Mouse (Mus musculus) MEL (cell line): ENCODE data around the gene Kank1. TPM values are rescaled to one million over a fixed set of nuclear protein-coding genes. Genes with fewer than 3 reads are reported as not detected.

Experiments used
- DNase-seq: peaks from one replicate; pipeline ENCODE4 v3.0.0; 2011; ENCODE audit warnings: low read depth, low spot score
- H3K27ac ChIP-seq: 2 replicates; pipeline ENCODE4 v1.5.1; 2012; ENCODE audit warnings: low read depth, mild to moderate bottlenecking, control low read depth, low read length, moderate library complexity; ENCODE audit not compliant: control insufficient read depth
- H3K27me3 ChIP-seq, 2 experiments: fragments of 150-350 bp in 1 of 2; sonication (generic) in 1 of 2; 2 replicates each; pipeline ENCODE4 v1.6.1; 2012; ENCODE audit warnings: low read length in 2 of 2, mild to moderate bottlenecking in 2 of 2, improper control_type of control experiment in 1 of 2, moderate library complexity in 1 of 2; ENCODE audit not compliant: insufficient read depth in 2 of 2, control insufficient read depth in 1 of 2
- H3K36me3 ChIP-seq, 2 experiments: 2 replicates each; pipeline ENCODE4 v1.6.1; 2012 to 2014; ENCODE audit warnings: low read length in 2 of 2, improper control_type of control experiment in 1 of 2, inconsistent platforms in 1 of 2, mild to moderate bottlenecking in 1 of 2; ENCODE audit not compliant: insufficient read depth in 2 of 2, control insufficient read depth in 1 of 2
- H3K4me1 ChIP-seq, 2 experiments: fragments of 150-350 bp in 1 of 2; sonication (generic) in 1 of 2; 2 replicates each; pipeline ENCODE4 v1.6.1; 2012; ENCODE audit warnings: low read length in 2 of 2, improper control_type of control experiment in 1 of 2, mild to moderate bottlenecking in 1 of 2; ENCODE audit not compliant: insufficient read depth in 2 of 2, control insufficient read depth in 1 of 2
- H3K4me3 ChIP-seq, 2 experiments: fragments of 150-350 bp in 1 of 2; sonication (generic) in 1 of 2; 2 replicates each; pipeline ENCODE4 v1.5.1; 2012; ENCODE audit warnings: low read depth in 2 of 2, low read length in 2 of 2, mild to moderate bottlenecking in 2 of 2, moderate library complexity in 2 of 2, control low read depth in 1 of 2, improper control_type of control experiment in 1 of 2; ENCODE audit not compliant: control insufficient read depth in 1 of 2, insufficient read depth in 1 of 2
- H3K79me2 ChIP-seq: 2 replicates; pipeline ENCODE4 v1.6.1; 2012; ENCODE audit warnings: mild to moderate bottlenecking, low read length, moderate library complexity; ENCODE audit not compliant: control insufficient read depth, poor library complexity, insufficient read depth
- H3K9ac ChIP-seq: 2 replicates; pipeline ENCODE4 v1.6.1; 2012; ENCODE audit warnings: low read depth, mild to moderate bottlenecking, control low read depth, low read length, moderate library complexity; ENCODE audit not compliant: control insufficient read depth, poor library complexity, severe bottlenecking
- H3K9me3 ChIP-seq: fragments of 150-350 bp; sonication (generic); replicated peaks from 2 replicates; pipeline ENCODE4 v1.6.1; 2012; ENCODE audit warnings: mild to moderate bottlenecking, low read length, improper control_type of control experiment, moderate library complexity; ENCODE audit not compliant: insufficient read depth
- CHD2 ChIP-seq: IDR thresholded peaks from 2 replicates; pipeline ENCODE4 v1.6.1; 2011; ENCODE audit warnings: low read length, improper control_type of control experiment
- CTCF ChIP-seq, 3 experiments: IDR thresholded peaks in 2 of 3; conservative IDR thresholded peaks in 1 of 3; 2 replicates each; pipeline ENCODE4 v1.5.1; 2011 to 2012; ENCODE audit warnings: low read length in 3 of 3, low read depth in 2 of 3, mild to moderate bottlenecking in 2 of 3, improper control_type of control experiment in 1 of 3, inconsistent platforms in 1 of 3, mixed read lengths in 1 of 3, moderate library complexity in 1 of 3; ENCODE audit not compliant: control insufficient read depth in 1 of 3, insufficient read depth in 1 of 3, poor library complexity in 1 of 3, severe bottlenecking in 1 of 3
- ELF1 ChIP-seq: IDR thresholded peaks from 2 replicates; pipeline ENCODE4 v1.6.1; 2014; ENCODE audit warnings: low read depth, mild to moderate bottlenecking, inconsistent platforms, low read length, improper control_type of control experiment, moderate library complexity
- EP300 ChIP-seq, 2 experiments: IDR thresholded peaks; 2 replicates each; pipeline ENCODE4 v1.6.1; 2011; ENCODE audit warnings: improper control_type of control experiment in 2 of 2, low read length in 2 of 2, low read depth in 1 of 2, mild to moderate bottlenecking in 1 of 2
- MAFK ChIP-seq: IDR thresholded peaks from 2 replicates; pipeline ENCODE4 v1.6.1; 2011; ENCODE audit warnings: low read depth, mild to moderate bottlenecking, low read length, improper control_type of control experiment, borderline replicate concordance
- MAX ChIP-seq: IDR thresholded peaks from 2 replicates; pipeline ENCODE4 v1.6.1; 2011; ENCODE audit warnings: low read length, improper control_type of control experiment
- MEF2A ChIP-seq: IDR thresholded peaks from 2 replicates; pipeline ENCODE4 v1.6.1; 2014; ENCODE audit warnings: low read depth, mild to moderate bottlenecking, inconsistent platforms, low read length, improper control_type of control experiment; ENCODE audit not compliant: poor library complexity, insufficient replicate concordance, severe bottlenecking; ENCODE audit errors: extremely low read depth
- MYC ChIP-seq: IDR thresholded peaks from 2 replicates; pipeline ENCODE4 v1.6.1; 2011; ENCODE audit warnings: low read depth, mild to moderate bottlenecking, low read length, improper control_type of control experiment, moderate library complexity
- NRF1 ChIP-seq: IDR thresholded peaks from 2 replicates; pipeline ENCODE4 v1.6.1; 2014; ENCODE audit warnings: low read depth, mild to moderate bottlenecking, inconsistent platforms, low read length, improper control_type of control experiment, moderate library complexity; ENCODE audit not compliant: poor library complexity, insufficient read depth, severe bottlenecking
- POLR2A ChIP-seq, 2 experiments: IDR thresholded peaks; 2 replicates each; pipeline ENCODE4 v1.6.1; 2011 to 2012; ENCODE audit warnings: low read length in 2 of 2, mild to moderate bottlenecking in 2 of 2, control low read depth in 1 of 2, improper control_type of control experiment in 1 of 2, low read depth in 1 of 2, moderate library complexity in 1 of 2; ENCODE audit not compliant: control insufficient read depth in 1 of 2, insufficient read depth in 1 of 2, poor library complexity in 1 of 2
- POLR2AphosphoS2 ChIP-seq: IDR thresholded peaks from 2 replicates; pipeline ENCODE4 v1.6.1; 2011; ENCODE audit warnings: low read length, improper control_type of control experiment
- POLR2AphosphoS5 ChIP-seq: IDR thresholded peaks from 2 replicates; pipeline ENCODE4 v1.6.1; 2012; ENCODE audit warnings: low read depth, borderline replicate concordance, mild to moderate bottlenecking, inconsistent platforms, low read length, moderate library complexity, mixed read lengths
- RAD21 ChIP-seq: IDR thresholded peaks from 2 replicates; pipeline ENCODE4 v1.6.1; 2011; ENCODE audit warnings: mild to moderate bottlenecking, low read depth, low read length, improper control_type of control experiment
- RCOR1 ChIP-seq: IDR thresholded peaks from 2 replicates; pipeline ENCODE4 v1.6.1; 2012; ENCODE audit warnings: low read depth, mild to moderate bottlenecking, inconsistent platforms, low read length, improper control_type of control experiment
- SMC3 ChIP-seq: IDR thresholded peaks from 2 replicates; pipeline ENCODE4 v1.6.1; 2011; ENCODE audit warnings: low read depth, low read length, improper control_type of control experiment
- TCF12 ChIP-seq: IDR thresholded peaks from 2 replicates; pipeline ENCODE4 v1.6.1; 2014; ENCODE audit warnings: low read depth, mild to moderate bottlenecking, inconsistent platforms, low read length, improper control_type of control experiment, moderate library complexity
- USF1 ChIP-seq: IDR thresholded peaks from 2 replicates; pipeline ENCODE4 v1.6.1; 2014; ENCODE audit warnings: low read depth, mild to moderate bottlenecking, inconsistent platforms, low read length, improper control_type of control experiment, moderate library complexity
- ZC3H11A ChIP-seq: IDR thresholded peaks from 2 replicates; pipeline ENCODE4 v1.6.1; 2012; ENCODE audit warnings: low read depth, mild to moderate bottlenecking, inconsistent platforms, low read length, improper control_type of control experiment
- ZKSCAN1 ChIP-seq: IDR thresholded peaks from 2 replicates; pipeline ENCODE4 v1.6.1; 2012; ENCODE audit warnings: low read depth, mild to moderate bottlenecking, inconsistent platforms, low read length, improper control_type of control experiment, moderate library complexity
- ZNF384 ChIP-seq: IDR thresholded peaks from 2 replicates; pipeline ENCODE4 v1.6.1; 2012; ENCODE audit warnings: low read depth, mild to moderate bottlenecking, inconsistent platforms, low read length, improper control_type of control experiment
- polyA plus RNA-seq, 2 experiments: library from polyadenylated mRNA; stranded (reverse) in 1 of 2; unstranded in 1 of 2; fragments of >175 nt in 1 of 2; fragments of >200 nt in 1 of 2; gene quantifications; 2 replicates each; pipeline versions ENCODE4 v1.2.1 to v1.2.4; 2012; ENCODE audit warnings: low replicate concordance in 2 of 2, low read depth in 1 of 2; ENCODE audit not compliant: insufficient read length in 2 of 2, insufficient read depth in 1 of 2, missing spikeins in 1 of 2
- total RNA-seq: library from RNA; depleted of rRNA; stranded (reverse); fragments of 300-350 nt; gene quantifications from 2 replicates; pipeline ENCODE4 v1.2.3, GENCODE M21; 2012

Kank1 gene
- total and polyA plus RNA-seq, 3 experiments: not detected

- TF ChIP-seq ZNF384: no peak
- no peak for TF ChIP-seq NRF1
- TF ChIP-seq ELF1: no peak
- TF ChIP-seq MYC: peak; percentile 56; the same call in 1 of the 2 replicates
- no peak for TF ChIP-seq POLR2A (IDR thresholded peaks at IDR 0.05; ENCODE audit: control insufficient read depth in 1 of 2, insufficient read depth in 1 of 2, low read depth in 1 of 2, low read length in 2 of 2, poor library complexity in 1 of 2)
- no peak for TF ChIP-seq SMC3
- no peak for TF ChIP-seq ZKSCAN1
- no peak for TF ChIP-seq MAFK
- no peak for TF ChIP-seq POLR2AphosphoS5
- no peak for TF ChIP-seq CHD2
Observed at GRCm38 (mm10) chr19:25336731-25337130, 100.0 kb downstream of the Kank1 start (continued).

- TF ChIP-seq RAD21: peak; percentile 74
- TF ChIP-seq NRF1: no peak
- TF ChIP-seq RCOR1: no peak
- no peak for TF ChIP-seq MEF2A
- peak; percentile 98 for TF ChIP-seq ZNF384
- TF ChIP-seq TCF12: no peak
- TF ChIP-seq SMC3: peak; percentile 63
- TF ChIP-seq ZC3H11A: peak; percentile 48; the same call in 1 of the 2 replicates
- no peak for TF ChIP-seq USF1
- no peak for TF ChIP-seq POLR2A (IDR thresholded peaks at IDR 0.05; ENCODE audit: control insufficient read depth in 1 of 2, insufficient read depth in 1 of 2, low read depth in 1 of 2, low read length in 2 of 2, poor library complexity in 1 of 2)
- no peak for TF ChIP-seq MAX
- TF ChIP-seq POLR2AphosphoS2: no peak
- TF ChIP-seq CTCF (IDR thresholded peaks at IDR 0.05 in 2 of 3, conservative IDR thresholded peaks at IDR 0.05 in 1 of 3; ENCODE audit: control insufficient read depth in 1 of 3, insufficient read depth in 1 of 3, low read depth in 2 of 3, low read length in 3 of 3, poor library complexity in 1 of 3, severe bottlenecking in 1 of 3): peak; percentile 33 to 72 (median 58); a peak in 5 of 6 replicates
- TF ChIP-seq EP300 (IDR thresholded peaks at IDR 0.05; ENCODE audit: low read depth in 1 of 2, low read length in 2 of 2): no peak
- peak; percentile 56 for DNase-seq
Observed at GRCm38 (mm10) chr19:25340630-25341620, 104.2 kb downstream of the Kank1 start.

More at GRCm38 (mm10) chr19:25340630-25341620, 104.2 kb downstream of the Kank1 start:
- no peak overlapping the region for H3K9ac ChIP-seq
- no peaks in the 10 kb centered on the region for H3K9me3 ChIP-seq
- no peaks in the 10 kb centered on the region for H3K79me2 ChIP-seq
- H3K4me1 ChIP-seq: peaks cover 10 to 33% of the 10 kb centered on the region in 2 experiments
- H3K27me3 ChIP-seq: no peaks in the 10 kb centered on the region
- H3K36me3 ChIP-seq: peaks cover 0 to 17% of the 10 kb centered on the region in 2 experiments; a peak in 2 of 4 replicates
- H3K27ac ChIP-seq: no peak overlapping the region
- H3K4me3 ChIP-seq: no peak overlapping the region
